Mouse (Mus musculus) heart, postnatal 4 days (tissue): ENCODE data around the gene Ppp2ca. TPM values are rescaled to one million over a fixed set of nuclear protein-coding genes. Genes with fewer than 3 reads are reported as not detected.
A peak's percentile ranks its signal among the peaks of the same experiment; 100 is the strongest.
"Not testable (repeated sequence)": the region's sequence is repeated elsewhere in the genome, so short reads cannot be mapped to it uniquely, and the experiment has no call there.

Experiments
- DNase-seq: peaks from one replicate; pipeline ENCODE4 v3.0.0; 2021
- microRNA-seq, 2 experiments: library from miRNA; unstranded; fragments of <30 nt; microRNA quantifications; one replicate each; pipeline ENCODE4 v1.2.0; 2021 to 2022
- total RNA-seq, 2 experiments: library from RNA; stranded (reverse); gene quantifications; 2 replicates each; pipeline ENCODE4 v1.2.3; 2021

Ppp2ca gene
- total RNA-seq, 2 experiments from 2014 or later: 86.3 to 87.2 TPM

GRCm38 (mm10) chr11:52145428-52145827 lies 46.9 kb downstream of the Ppp2ca start, which contains the start of gene Olfr1373:
Gene Olfr1373 (minus strand): TSS chr11:52145528.
- not testable (repeated sequence) for DNase-seq

GRCm38 (mm10) chr11:52163926-52164325 lies 65.4 kb downstream of the Ppp2ca start:
- DNase-seq: peak; percentile 53

GRCm38 (mm10) chr11:52167126-52167525 lies 68.6 kb downstream of the Ppp2ca start:
- peak; percentile 21 for DNase-seq

DNA sequence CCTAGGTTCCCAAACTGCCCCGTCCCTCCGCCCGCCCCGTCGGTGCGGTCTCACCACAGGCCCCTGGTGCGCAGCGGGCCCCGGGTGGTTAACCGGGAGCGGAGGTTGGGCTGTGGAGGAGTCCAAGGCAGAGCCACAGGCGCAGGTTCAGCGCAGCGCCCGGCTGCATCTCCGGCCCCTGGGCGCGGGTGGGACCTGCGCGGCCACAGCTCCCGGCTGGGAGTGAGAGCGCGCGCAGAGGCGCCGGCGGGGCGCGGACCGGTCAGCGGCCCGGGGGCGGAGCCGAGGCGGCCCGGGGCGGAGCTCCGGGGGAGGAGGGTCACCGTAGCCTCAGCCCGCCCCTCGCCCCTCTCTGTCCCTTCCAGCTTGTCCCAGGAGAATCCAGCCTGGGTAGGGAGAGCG lies 69.4 kb downstream of the Ppp2ca start:
- peak; percentile 33 for DNase-seq

DNA sequence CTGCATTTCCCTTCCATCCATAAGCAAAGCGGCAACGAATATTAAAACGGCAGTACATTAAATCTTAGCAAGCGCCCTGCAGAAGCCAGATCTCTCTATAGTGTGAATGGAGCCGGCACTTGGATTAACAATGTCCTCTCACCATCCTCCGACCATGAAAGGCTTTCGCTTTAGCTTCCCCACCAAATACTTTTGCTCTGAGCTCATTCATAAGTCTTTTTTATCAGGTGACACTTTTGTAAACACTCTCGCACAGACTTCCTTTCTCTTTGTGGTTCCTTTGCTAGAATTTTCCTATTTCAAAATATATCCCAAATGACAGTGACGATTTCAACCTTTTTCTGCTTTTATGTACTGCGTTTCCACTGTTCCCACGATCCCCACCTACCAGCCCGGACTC lies 70.0 kb downstream of the Ppp2ca start:
- DNase-seq: no peak

Small RNA genes lying within 50 kb of the gene (microRNA-seq; reads per million reads assigned to microRNA genes)
- gene Gm24157 (0 reads per million in 2 experiments), gene Mir3061 (5.2 to 8.8 reads per million in 2 experiments)

Other genes with a start within 250 kb of the Ppp2ca start
- gene Jade2, start 241.0 kb upstream of the Ppp2ca start, total RNA-seq: 1 to 10 TPM; 2.7 to 3.0 TPM
- gene Cdkn2aipnl, start 131.0 kb upstream of the Ppp2ca start, total RNA-seq: 10 to 100 TPM; 25.4 to 30.7 TPM
- gene Ube2b, start 97.9 kb upstream of the Ppp2ca start, total RNA-seq: 100 to 1,000 TPM; 137 to 153 TPM
- gene Cdkl3, start 94.5 kb upstream of the Ppp2ca start, total RNA-seq: 10 to 100 TPM in 1 of 2 experiments, 1 to 10 TPM in 1; 9.1 to 11.7 TPM
- not detected for gene Olfr1373, start 46.8 kb downstream of the Ppp2ca start, total RNA-seq
- not detected for gene Olfr1371, start 115.3 kb downstream of the Ppp2ca start, total RNA-seq
- 100 to 1,000 TPM; 239 to 250 TPM for gene Skp1a, start 133.3 kb downstream of the Ppp2ca start, total RNA-seq
- gene Tcf7, start 184.3 kb downstream of the Ppp2ca start, total RNA-seq: 1 to 10 TPM; 2.8 to 3.8 TPM